Mouse (Mus musculus) cerebellum, adult 18-20 months (tissue): ENCODE data around the gene Dnpep.
A peak's percentile ranks its signal among the peaks of the same experiment; 100 is the strongest.

Experiments
- DNase-seq, 2 experiments: peaks; one replicate each; pipeline ENCODE4 v3.0.0; 2021

Dnpep gene

DNA sequence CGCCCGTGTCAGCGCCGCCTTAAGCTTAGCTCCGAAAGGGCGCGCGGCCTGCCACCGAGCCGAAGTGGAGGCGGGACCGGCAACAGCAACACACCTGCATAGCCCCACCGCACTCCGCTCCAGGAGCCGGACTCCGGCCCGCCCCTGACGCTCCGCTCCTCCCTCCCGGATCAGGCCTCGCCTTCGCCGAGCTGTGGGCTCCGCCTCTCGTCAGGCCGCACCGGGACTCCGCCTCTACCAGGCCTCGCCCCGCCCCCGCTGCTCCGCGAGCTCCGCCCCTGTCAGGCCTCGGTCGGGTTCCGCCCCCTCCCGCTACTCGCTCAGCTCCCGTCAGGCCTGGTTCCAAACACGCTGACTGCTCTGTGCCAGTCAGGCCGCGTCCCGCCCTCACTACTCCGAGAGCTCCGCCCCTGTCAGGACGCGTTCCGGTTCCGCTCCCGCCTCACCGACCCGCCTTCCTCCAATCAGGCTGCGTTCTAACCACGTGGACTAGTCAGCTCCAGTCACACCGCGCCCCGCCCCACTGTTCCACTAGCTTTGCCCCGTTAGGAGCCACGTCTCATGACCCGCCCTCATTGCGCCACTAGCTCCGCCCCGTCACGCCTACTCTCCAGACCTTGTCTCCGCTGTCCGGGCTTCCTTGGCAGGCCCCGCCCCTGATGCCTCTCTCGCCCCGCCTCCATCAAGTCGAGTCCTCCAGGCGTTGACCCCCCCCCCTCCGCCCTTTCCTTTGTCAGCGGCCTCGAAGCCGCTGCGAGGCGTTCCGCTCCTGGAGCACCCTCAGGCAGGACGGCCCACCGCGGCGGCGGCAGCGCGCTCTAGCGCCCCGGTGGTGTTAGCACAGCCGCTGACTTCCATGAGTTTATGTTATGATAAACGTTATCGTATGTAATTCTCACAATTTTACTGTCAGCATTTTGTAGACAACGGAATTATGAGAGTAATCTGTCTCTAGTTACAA, at the start of gene Dnpep:
Gene Dnpep, minus strand, starts transcription at position 750 of the 961 bp plus-strand sequence.
- DNase-seq, result peak; percentile 100

DNA sequence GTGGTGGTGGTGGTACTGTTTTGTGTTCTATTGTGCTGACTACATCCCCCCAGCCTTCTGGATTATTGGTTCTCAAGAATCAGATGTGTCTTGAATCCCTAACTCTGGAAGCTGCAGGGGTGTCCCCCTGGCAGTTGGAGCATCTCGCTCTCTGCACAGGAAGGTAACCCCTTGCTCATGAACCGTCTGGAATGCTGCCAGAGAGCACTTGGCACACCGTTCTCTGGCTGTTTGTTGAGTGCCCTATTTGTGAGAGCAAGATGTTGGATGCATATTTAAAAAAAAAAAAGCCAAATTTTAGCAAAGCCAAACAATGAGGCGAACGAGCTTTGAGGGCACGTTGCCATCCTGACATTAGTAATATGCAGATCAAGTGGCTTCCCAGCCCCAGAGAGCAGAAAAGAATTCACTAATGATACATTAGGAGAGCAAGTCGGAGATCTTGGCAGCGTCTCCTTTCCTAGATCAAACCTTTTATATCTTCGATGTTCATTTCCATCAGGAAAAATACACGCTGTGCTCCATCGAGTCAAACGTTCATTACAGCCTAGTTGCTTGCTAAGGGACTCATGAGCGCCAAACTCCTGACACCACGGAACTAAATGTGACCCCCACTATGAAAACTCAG, 47.8 kb upstream of the Dnpep start:
- DNase-seq, result peak; percentile 66 to 72

DNA sequence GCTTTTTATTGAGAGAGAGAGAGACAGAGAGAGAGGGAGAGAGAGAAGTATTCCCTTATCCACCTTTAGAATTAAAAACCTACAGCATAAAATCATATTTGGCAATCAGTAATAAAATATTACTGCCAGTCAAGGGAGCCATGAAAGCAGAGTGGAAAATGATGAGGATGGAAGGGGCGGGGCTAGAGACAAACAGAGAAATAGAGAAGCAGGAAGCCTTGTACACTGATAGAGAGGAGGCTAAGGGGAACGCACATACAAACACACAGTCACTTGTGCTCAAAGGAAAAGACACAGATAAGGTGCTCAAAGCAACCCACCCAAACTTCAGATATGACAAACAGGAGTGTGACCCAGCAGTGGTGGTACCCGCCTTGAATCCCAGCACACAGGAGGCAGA, 46.1 kb upstream of the Dnpep start:
- no peak for DNase-seq

DNA sequence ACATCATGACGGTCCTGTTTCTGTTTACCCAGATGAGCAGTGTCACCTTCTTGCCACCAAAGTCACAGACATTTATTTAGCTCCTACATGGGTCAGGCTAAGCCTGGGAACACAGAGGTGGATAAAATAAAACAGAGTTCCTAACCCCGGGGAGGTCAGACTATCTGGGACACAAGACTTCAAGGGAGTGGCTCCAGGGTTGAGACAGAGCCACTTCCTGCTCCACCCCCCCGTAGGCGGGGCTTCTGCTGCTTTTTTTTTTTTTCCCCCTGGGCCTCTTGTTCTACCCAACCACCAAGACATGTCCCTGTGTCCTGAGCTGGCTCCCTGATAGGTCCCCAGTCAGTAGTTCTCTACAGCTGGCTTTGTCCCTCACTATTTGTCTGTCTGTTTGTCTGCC, 44.0 kb upstream of the Dnpep start:
- DNase-seq, result no peak

DNA sequence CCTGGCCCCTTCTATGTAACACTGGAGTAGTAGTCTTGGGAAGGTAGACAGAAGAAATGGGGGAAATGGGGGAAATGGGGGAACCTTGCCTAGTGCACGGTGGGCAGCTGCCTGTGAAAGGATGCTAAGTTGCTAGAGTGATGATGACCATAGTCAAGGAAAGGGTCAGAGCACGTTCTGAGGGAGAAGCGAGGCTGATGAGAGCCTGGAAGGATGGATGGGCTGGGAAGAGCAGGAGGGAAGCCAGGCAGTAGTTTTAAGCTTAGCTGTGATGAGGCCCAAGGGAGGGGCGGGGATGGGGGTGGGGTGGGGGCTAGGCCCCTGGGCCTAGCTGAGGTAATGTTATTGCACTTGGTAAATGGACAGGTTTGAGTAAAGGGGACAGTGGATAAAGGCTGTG, 43.3 kb upstream of the Dnpep start:
- DNase-seq, result no peak

DNA sequence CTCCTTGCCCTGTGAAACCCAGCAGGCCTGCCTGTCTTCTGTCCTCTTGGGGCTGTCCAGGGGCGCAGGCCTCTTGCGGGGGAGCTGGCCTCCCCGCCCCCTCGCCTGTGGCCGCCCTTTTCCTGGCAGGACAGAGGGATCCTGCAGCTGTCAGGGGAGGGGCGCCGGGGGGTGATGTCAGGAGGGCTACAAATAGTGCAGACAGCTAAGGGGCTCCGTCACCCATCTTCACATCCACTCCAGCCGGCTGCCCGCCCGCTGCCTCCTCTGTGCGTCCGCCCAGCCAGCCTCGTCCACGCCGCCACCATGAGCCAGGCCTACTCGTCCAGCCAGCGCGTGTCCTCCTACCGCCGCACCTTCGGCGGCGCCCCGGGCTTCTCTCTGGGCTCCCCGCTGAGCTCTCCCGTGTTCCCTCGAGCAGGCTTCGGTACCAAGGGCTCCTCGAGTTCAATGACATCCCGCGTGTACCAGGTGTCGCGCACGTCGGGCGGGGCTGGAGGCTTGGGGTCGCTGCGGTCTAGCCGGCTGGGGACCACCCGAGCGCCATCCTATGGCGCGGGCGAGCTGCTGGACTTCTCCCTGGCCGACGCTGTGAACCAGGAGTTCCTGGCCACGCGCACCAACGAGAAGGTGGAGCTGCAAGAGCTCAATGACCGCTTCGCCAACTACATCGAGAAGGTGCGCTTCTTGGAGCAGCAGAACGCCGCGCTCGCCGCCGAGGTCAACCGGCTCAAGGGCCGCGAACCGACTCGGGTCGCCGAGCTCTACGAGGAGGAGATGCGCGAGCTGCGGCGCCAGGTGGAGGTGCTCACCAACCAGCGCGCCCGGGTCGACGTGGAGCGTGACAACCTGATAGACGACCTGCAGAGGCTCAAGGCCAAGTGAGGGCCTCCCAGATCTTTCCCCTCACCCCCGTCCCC, 42.6 kb upstream of the Dnpep start, which contains the start of gene Des:
Gene Des, plus strand, starts transcription at position 218 of the 920 bp plus-strand sequence.
- peak in 1 of 2 experiments; percentile 48 for DNase-seq

DNA sequence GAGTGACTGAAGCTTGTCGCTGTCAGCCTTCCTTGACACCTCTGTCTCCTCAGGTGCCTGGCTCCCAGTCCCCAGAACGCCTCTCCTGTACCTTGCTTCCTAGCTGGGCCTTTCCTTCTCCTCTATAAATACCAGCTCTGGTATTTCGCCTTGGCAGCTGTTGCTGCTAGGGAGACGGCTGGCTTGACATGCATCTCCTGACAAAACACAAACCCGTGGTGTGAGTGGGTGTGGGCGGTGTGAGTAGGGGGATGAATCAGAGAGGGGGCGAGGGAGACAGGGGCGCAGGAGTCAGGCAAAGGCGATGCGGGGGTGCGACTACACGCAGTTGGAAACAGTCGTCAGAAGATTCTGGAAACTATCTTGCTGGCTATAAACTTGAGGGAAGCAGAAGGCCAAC, 41.6 kb upstream of the Dnpep start:
- DNase-seq, result no peak

DNA sequence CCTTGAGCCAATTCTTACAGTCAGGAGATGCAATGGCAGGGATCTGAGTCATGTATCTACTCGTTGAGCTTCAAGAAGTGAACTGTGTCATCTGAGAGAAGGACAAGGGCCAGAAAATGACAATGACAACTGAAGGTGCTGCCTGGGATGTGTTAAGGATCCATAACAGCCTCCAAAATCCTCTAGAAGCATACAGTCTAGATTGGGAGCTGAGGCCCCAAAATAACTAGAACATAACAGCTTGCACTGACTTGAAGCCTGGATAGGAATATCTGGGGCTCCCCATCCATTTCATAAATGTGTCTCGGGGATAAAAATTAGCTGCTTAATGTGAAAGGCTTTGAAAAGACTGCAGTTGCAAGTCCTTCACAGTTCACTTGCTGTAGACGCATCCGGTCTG, 40.2 kb upstream of the Dnpep start:
- no peak for DNase-seq

DNA sequence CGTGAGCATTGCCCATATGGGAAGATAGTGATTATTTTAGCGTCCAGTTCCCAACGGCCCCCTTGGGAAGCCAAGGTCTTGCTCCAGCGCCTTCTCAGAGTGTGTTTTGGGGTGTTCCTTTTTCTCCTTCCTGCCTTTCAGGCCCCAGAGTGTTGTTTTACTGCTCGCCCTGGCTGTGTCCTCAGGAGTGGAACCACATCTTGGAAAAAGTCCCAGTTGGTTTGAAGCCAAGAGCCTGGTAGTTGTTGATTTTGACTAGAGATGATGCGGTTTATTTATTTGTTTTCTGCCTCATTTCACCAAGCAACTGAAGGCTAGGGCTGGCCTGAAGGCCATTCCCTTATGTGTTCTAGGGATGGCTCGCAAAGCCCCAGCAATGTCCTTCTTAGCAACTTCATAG, 39.5 kb upstream of the Dnpep start:
- peak; percentile 69 to 71 for DNase-seq

DNA sequence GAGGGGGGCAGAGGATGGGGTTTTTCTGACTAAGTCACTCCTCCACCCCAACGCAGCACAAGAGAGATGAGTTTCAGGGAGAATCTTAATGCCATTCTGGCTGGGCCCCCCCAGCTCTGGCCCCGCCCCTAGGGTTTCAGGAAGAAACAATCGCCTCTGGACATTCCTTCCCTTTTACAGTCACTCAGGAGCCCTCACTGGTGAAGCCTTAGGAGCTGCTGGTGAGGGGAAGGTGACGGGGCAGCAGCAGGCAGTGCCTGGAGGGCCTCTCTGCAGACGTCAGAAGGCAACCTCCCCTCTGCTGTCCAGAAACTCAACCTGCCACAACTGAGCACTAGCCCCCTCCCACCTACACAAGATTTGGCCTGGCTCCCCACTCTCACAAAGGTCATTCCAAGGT, 31.5 kb upstream of the Dnpep start:
- DNase-seq, result no peak

DNA sequence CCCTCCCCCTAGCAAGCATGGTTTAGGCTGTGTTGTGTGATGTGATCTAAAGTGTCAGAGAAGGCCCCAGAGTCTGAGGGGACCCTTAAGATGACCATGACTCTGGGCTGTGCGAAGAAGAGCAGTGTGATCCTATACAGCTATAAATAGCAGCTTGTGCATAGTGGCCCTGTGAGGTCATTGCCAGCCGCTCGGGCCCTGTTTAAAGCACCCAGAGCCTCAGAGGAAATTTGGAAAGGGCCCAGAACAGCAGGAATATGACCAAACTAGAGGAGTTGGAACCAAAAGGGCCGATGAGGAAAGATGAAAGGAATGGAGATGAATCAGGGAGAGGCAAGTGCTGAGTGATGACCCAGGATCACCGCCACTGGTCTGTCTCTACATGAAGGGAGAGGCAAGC, 29.5 kb upstream of the Dnpep start:
- no peak for DNase-seq

DNA sequence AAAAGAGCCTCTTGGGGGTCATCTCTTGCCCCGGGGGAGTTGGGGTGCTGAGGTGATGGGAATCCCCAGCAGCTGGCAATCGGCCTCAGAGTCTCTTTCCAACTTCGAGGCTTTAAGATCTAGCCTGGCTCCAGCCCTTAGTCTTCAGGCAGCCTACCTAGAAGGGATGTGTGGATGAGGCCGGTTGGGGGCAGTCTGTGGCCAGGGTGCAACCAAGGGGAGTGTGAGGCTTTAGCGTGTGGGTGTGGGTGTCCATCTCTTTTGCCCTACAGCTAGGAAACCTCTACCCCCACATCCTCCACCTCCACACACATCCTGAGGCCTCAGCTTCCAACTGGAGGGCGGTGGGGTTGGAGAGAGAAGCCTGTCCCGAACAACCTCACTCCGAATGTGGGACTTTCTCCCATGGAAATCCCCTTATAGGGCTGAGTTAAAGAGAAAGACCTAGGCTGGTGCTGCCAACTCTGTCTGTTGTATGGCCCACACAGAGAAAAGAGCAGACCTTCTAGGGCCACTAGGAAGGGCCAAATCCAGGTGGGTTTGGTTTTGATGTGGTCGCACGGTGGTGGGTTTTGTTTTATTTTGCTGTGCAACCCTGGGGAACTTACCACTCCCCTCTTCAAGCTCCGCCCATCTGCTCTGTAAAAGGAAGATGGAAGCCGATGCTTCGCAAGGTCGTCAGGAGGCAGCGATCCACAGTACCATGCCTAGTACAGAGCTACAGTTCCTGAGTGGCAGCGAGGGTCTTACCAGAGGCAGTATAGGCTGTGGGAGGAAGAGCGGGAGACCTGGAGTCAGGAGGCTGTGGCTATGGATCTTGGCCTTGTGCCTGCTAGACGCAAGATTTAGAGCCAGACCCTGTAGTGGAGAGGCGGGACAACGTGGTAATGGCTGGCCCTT, 27.5 kb upstream of the Dnpep start:
- no peak for DNase-seq

DNA sequence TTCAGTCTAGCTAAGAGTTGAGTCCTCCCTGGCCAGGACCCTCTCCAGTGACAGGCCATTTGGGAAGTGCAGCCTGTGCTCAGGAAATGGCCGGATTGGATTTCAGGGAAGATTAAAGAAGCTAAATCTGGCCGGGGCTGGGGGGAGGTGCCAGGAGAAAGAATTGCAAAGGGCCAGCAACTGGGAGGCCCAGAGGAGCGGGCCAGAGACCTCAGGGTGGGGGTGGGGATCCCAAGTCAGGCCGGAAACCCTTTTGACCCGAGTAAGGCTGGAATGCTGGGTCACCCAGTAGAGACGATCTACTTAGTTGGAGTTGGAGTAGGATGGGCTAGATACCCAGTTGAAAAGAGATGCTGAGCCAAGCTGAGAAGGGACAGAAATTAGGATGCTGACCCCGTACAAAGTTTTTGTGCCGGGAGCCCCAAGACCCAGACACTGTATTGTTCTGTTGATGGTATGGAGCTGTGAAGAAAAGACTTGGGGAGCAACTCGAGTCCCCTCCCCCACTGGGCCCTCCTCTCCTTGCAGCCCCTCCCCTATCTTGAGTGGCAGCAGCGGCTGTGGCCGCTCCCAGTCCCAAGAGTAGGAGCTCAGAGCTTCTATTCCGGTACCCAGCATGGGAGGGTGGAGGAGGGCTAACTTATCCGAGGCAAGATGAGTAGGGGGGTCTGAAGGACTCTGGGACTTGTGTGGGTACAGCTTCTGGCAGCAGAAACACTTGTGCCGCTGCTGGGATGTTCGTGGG, 26.7 kb upstream of the Dnpep start:
- no peak for DNase-seq

DNA sequence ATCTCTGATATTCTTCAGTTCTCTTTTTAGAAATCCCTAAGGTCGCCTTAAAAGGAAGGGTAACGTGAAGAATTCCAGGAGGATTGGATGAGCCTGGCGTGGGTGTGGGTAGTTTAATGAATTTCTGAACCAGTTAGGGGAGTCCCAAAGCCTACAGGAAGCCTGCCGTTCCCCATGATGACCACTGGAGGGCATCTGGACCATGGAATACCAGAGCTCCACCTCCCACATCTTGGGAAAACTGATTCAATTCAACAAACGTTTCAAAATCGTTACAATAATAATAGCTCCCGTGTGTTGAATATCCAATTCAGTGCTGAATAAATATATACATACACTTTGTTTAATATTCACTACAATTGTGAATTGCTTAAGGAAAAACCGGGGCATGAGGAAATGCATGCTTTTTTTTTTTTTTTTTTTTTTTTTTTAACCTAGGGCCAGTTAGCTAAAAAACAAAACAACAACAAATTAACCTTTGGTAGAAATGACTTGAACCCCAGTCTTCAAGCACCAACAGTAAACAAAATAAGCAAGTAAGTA, 25.2 kb upstream of the Dnpep start:
- DNase-seq, result peak; percentile 81 to 86

DNA sequence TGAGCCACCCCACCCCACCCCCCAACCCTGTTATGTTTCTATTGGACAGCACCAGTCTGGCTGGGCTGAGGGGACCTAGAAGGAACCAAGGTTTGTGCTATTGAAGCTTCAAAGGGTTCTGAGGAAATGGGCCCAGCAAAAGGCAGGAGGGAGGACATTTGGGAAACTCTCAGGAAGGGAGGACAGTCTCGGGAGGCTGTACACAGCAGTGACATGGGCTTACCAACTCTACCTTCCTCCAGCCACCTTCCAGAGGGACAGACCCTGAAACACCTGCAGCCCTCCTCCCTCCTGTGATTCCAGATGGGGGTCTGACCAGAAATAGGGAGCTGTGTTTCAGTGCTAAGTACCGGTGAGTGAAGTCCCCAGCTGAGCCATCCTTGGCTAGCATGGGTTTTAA, 22.7 kb upstream of the Dnpep start:
- DNase-seq, result no peak

DNA sequence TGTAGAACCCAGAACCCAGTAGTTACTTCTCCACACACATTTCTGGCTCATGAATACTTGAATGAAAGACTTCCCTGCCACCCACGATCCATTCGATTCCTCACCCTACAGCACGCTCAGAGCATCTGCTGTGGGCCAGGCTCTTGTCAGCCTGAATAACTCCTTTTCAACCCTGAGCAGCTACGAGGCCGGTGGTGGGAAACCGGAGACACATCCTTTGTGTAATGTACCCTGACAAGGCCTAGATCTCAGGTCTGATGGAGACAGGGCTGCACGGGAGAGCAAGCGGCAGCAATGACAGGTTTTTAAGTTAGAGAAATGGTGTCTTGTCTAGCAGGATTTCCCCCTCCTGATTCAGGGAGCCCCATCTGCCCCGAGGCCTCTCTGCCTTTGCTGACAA, 21.5 kb upstream of the Dnpep start:
- DNase-seq, result no peak

DNA sequence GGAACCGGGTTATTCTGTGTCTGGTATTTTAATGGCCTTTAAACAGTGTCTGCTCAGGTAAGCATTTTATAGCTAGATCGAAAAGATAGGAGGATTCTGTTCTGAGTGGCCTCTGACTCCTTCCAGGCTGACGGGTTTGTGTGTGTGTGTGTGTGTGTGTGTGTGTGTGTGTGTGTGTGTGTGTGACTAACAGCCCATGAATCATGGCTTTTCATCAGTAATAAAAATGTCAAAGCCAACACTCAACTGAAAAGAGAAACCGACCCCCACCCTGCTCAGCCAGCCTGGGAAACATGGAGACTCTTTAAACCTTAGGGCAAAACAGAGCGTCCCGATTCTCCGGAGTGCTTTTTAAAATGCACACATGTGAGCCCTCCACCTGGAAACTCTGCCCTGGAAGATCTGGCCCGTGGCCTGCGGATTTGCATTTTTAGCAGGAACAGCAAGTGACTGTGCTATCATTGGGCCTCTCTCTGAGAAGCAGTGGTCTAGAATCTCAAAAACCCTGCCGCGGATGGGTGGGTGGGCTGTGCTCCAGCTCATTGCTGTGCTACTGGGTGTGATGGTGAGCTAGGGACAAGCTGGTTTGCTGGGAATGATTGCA, 20.4 kb upstream of the Dnpep start:
- no peak for DNase-seq

DNA sequence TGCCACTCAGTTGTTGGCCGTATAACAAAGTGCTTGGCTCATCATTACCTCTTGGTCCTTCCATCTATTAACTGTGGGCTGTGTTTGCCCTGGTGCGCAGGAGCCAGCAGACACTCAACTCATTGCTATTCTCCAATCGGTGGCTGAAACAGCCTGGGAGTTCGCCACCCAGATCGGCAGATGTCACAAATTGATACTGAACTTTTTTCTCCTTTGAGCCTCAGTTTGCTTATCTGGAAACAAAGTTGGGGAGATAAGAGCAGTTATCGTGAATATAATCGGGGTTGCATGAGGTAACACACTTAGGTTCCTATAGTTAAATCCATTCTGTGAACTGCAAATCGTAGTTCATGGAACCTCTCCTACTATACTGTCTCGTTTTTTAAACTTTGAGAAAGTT, 19.3 kb upstream of the Dnpep start:
- no peak for DNase-seq

DNA sequence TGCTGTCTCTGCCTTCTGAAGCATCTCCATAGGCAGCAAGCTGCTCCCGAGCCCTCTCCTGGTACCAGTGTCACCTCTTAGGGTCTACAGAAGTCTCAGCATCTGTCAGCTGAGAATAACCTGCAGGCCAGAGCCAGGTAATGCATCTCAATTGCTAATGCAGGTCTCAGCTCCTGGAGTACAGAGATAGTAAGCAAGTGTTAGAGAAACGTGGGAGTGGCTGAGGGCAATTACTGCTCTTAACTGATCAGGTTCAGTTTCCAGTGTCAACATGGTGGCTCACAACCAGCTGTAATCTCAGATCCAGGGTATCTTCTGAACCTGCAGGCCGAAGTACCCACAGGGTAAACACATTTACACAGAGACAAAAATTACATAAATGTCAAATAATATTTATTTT, 18.7 kb upstream of the Dnpep start:
- no peak for DNase-seq

DNA sequence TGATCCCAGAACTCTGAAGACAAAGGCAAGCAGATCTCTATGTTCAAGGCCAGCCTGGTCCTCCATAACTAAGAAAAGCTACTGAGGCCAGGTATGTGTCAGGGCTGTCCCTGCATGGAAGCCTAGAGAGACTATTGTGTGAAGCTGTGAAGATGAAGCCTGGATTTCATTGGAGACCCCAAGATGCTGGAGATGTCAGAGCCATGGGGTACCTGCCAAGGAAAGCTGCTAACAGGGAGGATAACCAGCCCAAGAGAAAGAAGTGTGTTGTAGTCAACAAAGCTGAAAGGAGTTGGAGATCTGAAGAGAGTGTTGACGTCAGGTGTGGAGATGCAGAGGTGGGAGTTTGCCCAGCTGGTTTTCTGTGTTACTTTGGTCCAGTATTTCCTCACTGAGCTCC, 13.5 kb upstream of the Dnpep start:
- no peak for DNase-seq

DNA sequence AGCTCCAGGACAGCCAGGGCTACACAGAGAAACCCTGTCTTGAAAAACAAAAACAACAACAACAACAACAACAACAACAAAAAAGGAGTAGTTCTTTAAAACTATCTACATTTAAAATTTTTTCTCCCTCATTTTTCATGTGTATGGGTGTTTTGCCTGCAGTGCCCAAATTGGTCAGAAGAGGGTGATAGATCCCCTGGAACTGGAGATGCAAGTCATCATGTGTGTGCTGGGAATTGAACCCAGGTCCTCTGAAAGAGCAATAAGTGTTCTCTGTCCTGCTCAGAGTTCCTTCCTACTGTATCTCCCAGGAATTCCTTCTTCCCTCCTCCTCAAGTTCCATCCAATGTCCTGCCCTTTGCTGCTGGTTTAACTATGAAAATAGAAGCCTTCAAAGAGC, 9.7 kb upstream of the Dnpep start:
- DNase-seq, result no peak
